Comparison of ENCODE assay signal across 9 mouse cellular contexts in genomic region chr2:32488679-32489078, GRCm38 (mm10). TPM values are rescaled to one million over a fixed set of nuclear protein-coding genes. Genes with fewer than 3 reads are reported as not detected.
DNase-seq lines count a peak whose midpoint lies in the region; ATAC-seq lines count a peak whose summit lies in the region.
"Had no signal": no experiment of that assay in that cellular context is flagged by ENCODE, and none has a peak within 500 bp of the region (broad histone marks: within the 10 kb centered on the region; RNA-seq: fewer than 3 reads in every experiment).

No protein-coding gene starts in this region.

- no peak for ATAC-seq in hindbrain, embryonic 14.5 days (ENCODE audit: low FRiP score)
- peak; percentile 69 for ATAC-seq in megakaryocyte, adult 5-6 weeks (ENCODE audit: poor library complexity, severe bottlenecking)

- H3K27me3 ChIP-seq in hindbrain, embryonic 14.5 days (ENCODE audit: control insufficient read depth, insufficient read depth, low read length), result no peaks in the 10 kb centered on the region

- no peaks in the 10 kb centered on the region for H3K36me3 ChIP-seq in hindbrain, embryonic 14.5 days (replicated peaks; ENCODE audit: control insufficient read depth, insufficient read depth)

- no peak overlapping the region for H3K4me3 ChIP-seq in hindbrain, embryonic 14.5 days (replicated peaks; ENCODE audit: low read length)
- H3K4me3 ChIP-seq: myocyte had no signal

- DNase-seq in R1 (ENCODE audit: low read depth, low spot score), result peak; percentile 94
- DNase-seq in cerebellum, adult 8-10 months, result peak; percentile 76
- peak; percentile 64 to 92 for DNase-seq in frontal cortex, adult 2 months (ENCODE audit: extremely low spot score in 1 of 2, low spot score in 1 of 2)
- peak; percentile 85 for DNase-seq in hindbrain, embryonic 14.5 days (ENCODE audit: low spot score)
- peak; percentile 44 to 69 for DNase-seq in layer of hippocampus, postnatal 25 days (ENCODE audit: extremely low spot score in 1 of 2, low spot score in 1 of 2)
- peak; percentile 70 for DNase-seq in right cerebral cortex, postnatal 25 days
- DNase-seq in yolk sac, embryonic 10.5 days (ENCODE audit: low spot score), result peak; percentile 69

- no peak overlapping the region for H3K27ac ChIP-seq in hindbrain, embryonic 14.5 days

- H3K4me2 ChIP-seq in hindbrain, embryonic 14.5 days (replicated peaks), result no peak overlapping the region

- no peaks in the 10 kb centered on the region for H3K4me1 ChIP-seq in hindbrain, embryonic 14.5 days (replicated peaks; ENCODE audit: control insufficient read depth, insufficient read depth, low read length)

- no peaks in the 10 kb centered on the region for H3K9me3 ChIP-seq in hindbrain, embryonic 14.5 days (ENCODE audit: control insufficient read depth, low read length)

- 2% methylated on average over 5 of the region's 5 CpGs for WGBS in hindbrain, embryonic 14.5 days

- no peak overlapping the region for H3K9ac ChIP-seq in hindbrain, embryonic 14.5 days

RNA-seq across cellular contexts. Expression of gene Slc25a25, which starts 37.4 kb away (rescaled TPM):
- polyA plus RNA-seq in frontal cortex, adult 2 months (2012; rRNA removed), result 44.3 and 49.9 TPM in 2 replicates
- 39.2 and 42.9 TPM in 2 replicates for polyA plus RNA-seq in hindbrain, embryonic 14.5 days (2014; fragmentation: Nextera tagmentation; extraction: Ambion mirVana)
- 10 to 100 TPM; 53.5 to 55.2 TPM for total RNA-seq in layer of hippocampus, postnatal 25 days (2021)
- 4.6 and 6.9 TPM in 2 replicates for total RNA-seq in megakaryocyte, adult 5-6 weeks (2015)
- 8.4 and 10.7 TPM in 2 replicates for total RNA-seq in megakaryocyte, adult 5-6 weeks (2017)

RNA-seq across cellular contexts. Expression of gene Naif1, which starts 38.4 kb away (rescaled TPM):
- polyA plus RNA-seq in frontal cortex, adult 2 months (2012; rRNA removed), result 3.1 and 3.2 TPM in 2 replicates
- polyA plus RNA-seq in hindbrain, embryonic 14.5 days (2014; fragmentation: Nextera tagmentation; extraction: Ambion mirVana), result 5.3 TPM in 2 replicates
- total RNA-seq in layer of hippocampus, postnatal 25 days (2021), result 1 to 10 TPM; 4.1 to 4.2 TPM
- total RNA-seq in megakaryocyte, adult 5-6 weeks (2015), result 2.9 and 3.5 TPM in 2 replicates
- 3.2 and 3.9 TPM in 2 replicates for total RNA-seq in megakaryocyte, adult 5-6 weeks (2017)

RNA-seq across cellular contexts. Expression of gene Fam102a, which starts 46.5 kb away (rescaled TPM):
- polyA plus RNA-seq in frontal cortex, adult 2 months (2012; rRNA removed), result 34.3 and 41.8 TPM in 2 replicates
- 7.8 and 8.3 TPM in 2 replicates for polyA plus RNA-seq in hindbrain, embryonic 14.5 days (2014; fragmentation: Nextera tagmentation; extraction: Ambion mirVana)
- 10 to 100 TPM; 70.2 to 75.2 TPM for total RNA-seq in layer of hippocampus, postnatal 25 days (2021)
- total RNA-seq in megakaryocyte, adult 5-6 weeks (2015), result 6.5 and 6.6 TPM in 2 replicates
- total RNA-seq in megakaryocyte, adult 5-6 weeks (2017), result 4.6 and 4.8 TPM in 2 replicates

Comparison
In these comparisons a context has a peak if more than half of its experiments do, and no peak if none do; other contexts are left out.
1. RNA of gene Slc25a25, which starts 37.4 kb away (total RNA-seq): 53.5 to 55.2 TPM in layer of hippocampus, postnatal 25 days; 4.6 to 10.7 TPM in megakaryocyte, adult 5-6 weeks; every median in the first group is over 4 times any median in the second.
2. RNA of gene Fam102a, which starts 46.5 kb away (total RNA-seq): 70.2 to 75.2 TPM in layer of hippocampus, postnatal 25 days; 4.6 to 6.6 TPM in megakaryocyte, adult 5-6 weeks; every median in the first group is over 4 times any median in the second.
3. Peak in every context shown above with its lines, with median percentiles within 50 percentile points of each other: DNase-seq.